7 mouse cellular contexts compared by ENCODE assay signal in the genomic region with DNA sequence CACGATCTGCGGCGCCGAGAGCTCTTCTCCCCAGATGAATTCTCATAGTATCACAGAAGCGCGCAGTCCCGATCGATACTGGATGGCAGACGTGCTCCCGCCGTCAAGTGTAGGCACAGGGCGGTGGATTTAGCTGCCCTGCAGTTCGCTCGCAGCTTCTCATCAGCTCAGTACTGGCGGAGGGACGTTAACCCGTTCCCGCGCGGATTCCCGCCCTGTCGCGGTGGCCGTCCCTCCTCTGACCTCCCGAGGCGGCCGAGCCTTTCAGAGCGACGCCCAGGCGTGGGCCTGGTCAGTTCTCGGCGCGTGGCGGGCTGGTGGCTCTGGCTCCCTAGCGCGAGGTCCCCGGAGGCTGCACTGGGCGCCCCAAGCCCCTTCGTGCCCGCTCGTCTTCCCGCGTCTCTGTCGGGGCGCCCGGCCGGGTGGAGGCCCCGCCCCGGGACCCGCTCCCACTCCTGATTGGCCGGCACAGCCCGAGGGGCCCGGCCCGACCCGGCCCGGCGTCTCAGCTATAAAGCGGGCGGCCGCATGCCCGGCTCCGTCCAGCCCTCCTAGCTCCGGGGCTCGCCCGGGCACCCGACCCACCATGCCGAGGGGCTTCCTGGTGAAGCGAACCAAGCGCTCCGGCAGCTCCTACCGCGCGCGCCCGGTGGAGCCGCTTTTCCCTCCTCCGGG. TPM values are rescaled to one million over a fixed set of nuclear protein-coding genes. Genes with fewer than 3 reads are reported as not detected.
DNase-seq lines count a peak whose midpoint lies in the region; ATAC-seq lines count a peak whose summit lies in the region.

A gene (plus strand): TSS at position 541 of the 675 bp plus-strand sequence.

- no peak within 1 kb of the TSS for H3K27ac ChIP-seq in liver, embryonic 16.5 days (ENCODE audit: low read length)

- H3K4me3 ChIP-seq in liver, embryonic 16.5 days (ENCODE audit: low read depth, low read length): peak within 1 kb of the TSS; percentile 50

- H3K9me3 ChIP-seq in liver, embryonic 16.5 days (replicated peaks; ENCODE audit: control insufficient read depth, low read length): no peaks in the 10 kb centered on the region

- under 1% methylated on average over 75 of the region's 77 CpGs for WGBS in liver, embryonic 16.5 days (ENCODE audit: insufficient replicate concordance)

- H3K4me2 ChIP-seq in liver, embryonic 16.5 days (ENCODE audit: low read depth, low read length): peak within 1 kb of the TSS; percentile 65

- no peak for ATAC-seq in liver, embryonic 16.5 days (ENCODE audit: low read depth)

- DNase-seq in layer of hippocampus, postnatal 14 days (ENCODE audit: low spot score in 2 of 2): peak; percentile 16 to 17
- DNase-seq in layer of hippocampus, adult 11-12 months (ENCODE audit: low spot score): no peak
- DNase-seq in R1 (ENCODE audit: low read depth, low spot score): peak; percentile 69
- peak; percentile 28 to 55 for DNase-seq in cerebellum, postnatal 4 days (ENCODE audit: low spot score in 2 of 2)
- peak; percentile 6 for DNase-seq in heart, postnatal 4 days
- peak; percentile 40 for DNase-seq in thymus, postnatal 4 days

- H3K9ac ChIP-seq in liver, embryonic 16.5 days (ENCODE audit: low read depth, low read length): no peak within 1 kb of the TSS

- peaks cover 45% of the 10 kb centered on the region for H3K27me3 ChIP-seq in liver, embryonic 16.5 days (ENCODE audit: control insufficient read depth, insufficient read depth, low read depth, low read length)

- peaks cover 10% of the 10 kb centered on the region for H3K4me1 ChIP-seq in liver, embryonic 16.5 days (ENCODE audit: control insufficient read depth, low read depth, low read length)

- H3K36me3 ChIP-seq in liver, embryonic 16.5 days (ENCODE audit: control insufficient read depth, insufficient read depth): no peaks in the 10 kb centered on the region

RNA-seq across cellular contexts. Expression of the gene that starts here (rescaled TPM):
- under 1 TPM; 0.23 to 0.33 TPM for total RNA-seq in layer of hippocampus, postnatal 14 days (2021)
- total RNA-seq in heart, postnatal 4 days (2021): not detected
- not detected in 2 replicates for polyA plus RNA-seq in liver, embryonic 16.5 days (2015; fragmentation: Nextera tagmentation; extraction: Ambion mirVana)

Comparison
In these comparisons a context has a peak if more than half of its experiments do, and no peak if none do; other contexts are left out.
1. Peak in DNase-seq in layer of hippocampus, postnatal 14 days; RNA of the gene not detected or under 1 TPM.
2. Peak in DNase-seq in heart, postnatal 4 days; RNA of the gene not detected or under 1 TPM.